Mouse (Mus musculus) CH12.LX (cell line): ENCODE measurements at regions not wholly inside any gene's neighbourhood (a gene's known extent, or its start where the extent isn't known, plus 50 kb on each side); places are given as distances from the start of the nearest gene placed in this dataset.

Source experiments
- DNase-seq: peaks from one replicate; pipeline ENCODE4 v3.0.0-alpha.2; 2013; ENCODE audit errors: extremely low read depth
- H3K27ac ChIP-seq: 2 replicates; pipeline ENCODE4 v1.5.1; 2012; ENCODE audit warnings: low read depth, mild to moderate bottlenecking, control low read depth, moderate library complexity; ENCODE audit not compliant: insufficient read depth
- H3K27me3 ChIP-seq: replicated peaks from 2 replicates; pipeline ENCODE3; 2012; ENCODE audit warnings: inconsistent platforms
- H3K36me3 ChIP-seq, 2 experiments: replicated peaks in 1 of 2; 2 replicates each; pipeline versions ENCODE3 to v1.6.1; 2012; ENCODE audit warnings: inconsistent platforms in 1 of 2, low read length in 1 of 2, mild to moderate bottlenecking in 1 of 2, mixed read lengths in 1 of 2, moderate library complexity in 1 of 2; ENCODE audit not compliant: control insufficient read depth in 1 of 2, insufficient read depth in 1 of 2
- H3K4me1 ChIP-seq, 2 experiments: 2 replicates each; pipeline ENCODE4 v1.6.1; 2012; ENCODE audit warnings: inconsistent platforms in 1 of 2, moderate library complexity in 1 of 2; ENCODE audit not compliant: insufficient read depth in 2 of 2, control insufficient read depth in 1 of 2
- H3K4me2 ChIP-seq: 2 replicates; pipeline ENCODE4 v1.6.1; 2012; ENCODE audit warnings: low read depth, mild to moderate bottlenecking, control low read depth; ENCODE audit not compliant: poor library complexity, insufficient read depth, severe bottlenecking
- H3K4me3 ChIP-seq, 3 experiments: fragments of 150-350 bp in 1 of 3; sonication (generic) in 1 of 3; replicated peaks in 1 of 3; 2 replicates each; pipeline versions ENCODE3 to v1.5.1; 2011 to 2012; ENCODE audit warnings: low read depth in 2 of 3, low read length in 2 of 3, mild to moderate bottlenecking in 2 of 3, moderate library complexity in 2 of 3, control low read depth in 1 of 3, improper control_type of control experiment in 1 of 3, inconsistent platforms in 1 of 3, mixed read lengths in 1 of 3; ENCODE audit not compliant: poor library complexity in 1 of 3
- H3K79me2 ChIP-seq: replicated peaks from 2 replicates; pipeline ENCODE4 v1.6.1; 2012; ENCODE audit warnings: mild to moderate bottlenecking, moderate library complexity; ENCODE audit not compliant: control insufficient read depth, poor library complexity, insufficient read depth, severe bottlenecking; ENCODE audit errors: extremely low read depth
- H3K9ac ChIP-seq: 2 replicates; pipeline ENCODE4 v1.6.1; 2012; ENCODE audit warnings: low read depth, mild to moderate bottlenecking, control low read depth, moderate library complexity; ENCODE audit not compliant: insufficient read depth
- H3K9me3 ChIP-seq: replicated peaks from 2 replicates; pipeline ENCODE3; 2012; ENCODE audit warnings: low read length, inconsistent platforms, mixed read lengths
- CHD1 ChIP-seq: IDR thresholded peaks from 2 replicates; pipeline ENCODE4 v1.6.1; 2012; ENCODE audit warnings: low read depth, low read length, improper control_type of control experiment, inconsistent platforms
- CTCF ChIP-seq, 2 experiments: IDR thresholded peaks in 1 of 2; conservative IDR thresholded peaks in 1 of 2; 2 replicates each; pipeline ENCODE4 v1.5.1; 2011 to 2012; ENCODE audit warnings: low read depth in 2 of 2, low read length in 2 of 2, improper control_type of control experiment in 1 of 2, inconsistent platforms in 1 of 2, mild to moderate bottlenecking in 1 of 2, moderate library complexity in 1 of 2
- ETS1 ChIP-seq: conservative IDR thresholded peaks from 2 replicates; pipeline ENCODE4 v1.6.1; 2012; ENCODE audit warnings: low read depth, mild to moderate bottlenecking, inconsistent platforms, low read length, improper control_type of control experiment, moderate library complexity
- HCFC1 ChIP-seq: IDR thresholded peaks from 2 replicates; pipeline ENCODE4 v1.6.1; 2012; ENCODE audit warnings: low read depth, mild to moderate bottlenecking, inconsistent platforms, low read length, improper control_type of control experiment
- IRF4 ChIP-seq: IDR thresholded peaks from 2 replicates; pipeline ENCODE4 v1.6.1; 2014; ENCODE audit warnings: low read depth, mild to moderate bottlenecking, inconsistent platforms, low read length, improper control_type of control experiment
- JUN ChIP-seq: IDR thresholded peaks from 2 replicates; pipeline ENCODE4 v1.6.1; 2011; ENCODE audit warnings: low read depth, mild to moderate bottlenecking, low read length, improper control_type of control experiment, moderate library complexity; ENCODE audit not compliant: insufficient read depth
- KAT2A ChIP-seq: IDR thresholded peaks from 2 replicates; pipeline ENCODE4 v1.6.1; 2012; ENCODE audit warnings: low read length, improper control_type of control experiment, inconsistent platforms; ENCODE audit not compliant: insufficient replicate concordance
- MYC ChIP-seq: IDR thresholded peaks from 2 replicates; pipeline ENCODE4 v1.6.1; 2011; ENCODE audit warnings: low read depth, mild to moderate bottlenecking, improper control_type of control experiment, low read length
- POLR2A ChIP-seq: IDR thresholded peaks from 2 replicates; pipeline ENCODE4 v1.6.1; 2011; ENCODE audit warnings: low read depth, mild to moderate bottlenecking, improper control_type of control experiment, low read length
- POLR2AphosphoS2 ChIP-seq: IDR thresholded peaks from 2 replicates; pipeline ENCODE4 v1.6.1; 2011; ENCODE audit warnings: low read depth, low read length, improper control_type of control experiment
- RAD21 ChIP-seq: IDR thresholded peaks from 2 replicates; pipeline ENCODE4 v1.6.1; 2011; ENCODE audit warnings: low read depth, mild to moderate bottlenecking, low read length, improper control_type of control experiment, moderate library complexity
- RCOR1 ChIP-seq: conservative IDR thresholded peaks from 2 replicates; pipeline ENCODE4 v1.6.1; 2012; ENCODE audit warnings: low read depth, mild to moderate bottlenecking, inconsistent platforms, low read length, improper control_type of control experiment
- SMC3 ChIP-seq: IDR thresholded peaks from 2 replicates; pipeline ENCODE4 v1.6.1; 2011; ENCODE audit warnings: low read depth, low read length, improper control_type of control experiment
- USF1 ChIP-seq: IDR thresholded peaks from 2 replicates; pipeline ENCODE4 v1.6.1; 2014; ENCODE audit warnings: low read depth, mild to moderate bottlenecking, inconsistent platforms, low read length, improper control_type of control experiment
- ZC3H11A ChIP-seq: IDR thresholded peaks from 2 replicates; pipeline ENCODE4 v1.6.1; 2012; ENCODE audit warnings: low read depth, mild to moderate bottlenecking, inconsistent platforms, low read length, improper control_type of control experiment
- dilution Hi-C: fragments of 300-500 bp; cut with MboI; formaldehyde crosslinking; loops from 2 replicates; pipeline ENCODE4 v1.14.3; 2020; ENCODE audit warnings: low sequenced_read_pairs; ENCODE audit not compliant: extremely low pct_unique_long_range_greater_than_20kb, extremely low pct_ligation_motif_present
- in situ Hi-C: fragments of 300-500 bp; cut with MboI; formaldehyde crosslinking; loops from 3 replicates; pipeline ENCODE4 v1.14.3; 2019; ENCODE audit warnings: low sequenced_read_pairs, low pct_ligation_motif_present, low pct_unique_long_range_greater_than_20kb, mixed read lengths

DNA sequence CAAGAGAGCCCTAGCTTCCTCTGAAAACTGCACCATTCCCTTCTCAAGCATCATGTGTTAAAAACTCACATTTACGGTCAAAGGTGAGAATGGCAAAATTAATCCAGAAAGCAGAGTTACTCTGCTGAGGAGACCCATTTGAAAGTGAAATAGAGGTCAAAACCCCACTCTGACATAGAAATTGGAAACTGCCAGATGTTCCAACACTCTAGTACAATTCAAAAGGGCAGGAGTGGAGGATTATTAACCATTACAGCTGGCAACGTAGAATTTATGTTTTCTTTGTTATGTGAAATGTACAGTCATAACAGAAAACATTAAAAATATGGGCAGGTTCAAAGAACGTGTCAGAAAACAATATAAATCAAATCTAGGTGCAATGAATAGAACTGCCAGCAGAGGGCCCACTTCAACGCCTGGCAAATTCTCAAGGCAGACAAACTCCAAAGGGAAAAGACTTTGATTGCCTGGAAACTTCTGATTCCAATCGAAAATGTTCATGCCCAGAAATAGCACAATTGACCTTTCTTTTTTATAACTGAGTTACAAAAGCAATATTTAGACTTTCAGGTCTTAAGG is 54.2 kb upstream of the Rfpl4b start:
- no peaks in the 10 kb centered on the region for H3K9me3 ChIP-seq
- TF ChIP-seq JUN (no peak), RAD21 (peak; percentile 70), USF1 (no peak), HCFC1 (no peak), SMC3 (peak; percentile 84), CTCF (conservative IDR thresholded peaks at IDR 0.05 in 1 of 2, IDR thresholded peaks at IDR 0.05 in 1 of 2; ENCODE audit: low read depth in 2 of 2, low read length in 2 of 2) (peak; percentile 56 to 80), IRF4 (0 out of 2 replicates have a peak, but pooled peaks have one; percentile 28), ZC3H11A (peak; percentile 26)
- TF ChIP-seq, all 38 proteins: peak for 5
- in situ Hi-C loops, result loop anchor here (10.0 kb wide), 1 partner anchor 189 kb away; no protein-coding TSS in a partner anchor
- Histone ChIP-seq H3K4me1 (peaks cover 0 to 12% of the 10 kb centered on the region in 2 experiments; a peak in 2 of 4 replicates), H3K79me2 (no peaks in the 10 kb centered on the region), H3K4me2 (0 out of 2 replicates have a peak overlapping the region, but pooled peaks have one; percentile 44), H3K36me3 (no peaks in the 10 kb centered on the region), H3K27ac (no peak overlapping the region), H3K4me3 (no peak overlapping the region), H3K27me3 (no peaks in the 10 kb centered on the region), H3K9ac (no peak overlapping the region)
- no peak for DNase-seq
- dilution Hi-C loops, result no loop called here

DNA sequence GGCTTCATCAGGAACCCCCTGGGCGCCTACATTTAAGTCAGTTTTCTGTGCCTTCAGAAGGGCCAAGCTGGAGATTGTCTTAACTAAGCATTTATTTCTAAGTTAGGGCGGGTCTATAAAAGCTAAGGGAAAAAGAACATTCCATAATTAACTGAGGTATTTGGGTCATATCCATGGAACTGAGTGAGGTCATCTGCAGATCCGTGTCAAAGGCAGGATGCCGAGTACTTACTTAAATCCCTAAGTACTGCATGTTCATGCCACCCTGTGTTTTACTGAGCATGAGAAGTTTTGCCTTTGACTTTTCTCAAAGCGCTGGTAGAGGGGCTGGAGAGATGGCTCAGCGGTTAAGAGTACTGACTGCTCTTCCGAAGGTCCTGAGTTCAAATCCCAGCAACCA is 57.7 kb upstream of the Rfpl4b start:
- Histone ChIP-seq H3K9me3 (no peaks in the 10 kb centered on the region), H3K27me3 (no peaks in the 10 kb centered on the region), H3K27ac (no peak overlapping the region), H3K36me3 (no peaks in the 10 kb centered on the region), H3K4me1 (peaks cover 0 to 27% of the 10 kb centered on the region in 2 experiments; a peak in 2 of 4 replicates), H3K4me3 (no peak overlapping the region), H3K4me2 (no peak overlapping the region), H3K79me2 (no peaks in the 10 kb centered on the region), H3K9ac (no peak overlapping the region)
- dilution Hi-C loops (no loop called here), in situ Hi-C loops (loop anchor here (10.0 kb wide), 1 partner anchor 186 kb away; no protein-coding TSS in a partner anchor)
- no peak for DNase-seq
- TF ChIP-seq KAT2A, result no peak
- TF ChIP-seq HCFC1, result no peak
- no peak for TF ChIP-seq RCOR1
- no peak for TF ChIP-seq POLR2AphosphoS2

DNA sequence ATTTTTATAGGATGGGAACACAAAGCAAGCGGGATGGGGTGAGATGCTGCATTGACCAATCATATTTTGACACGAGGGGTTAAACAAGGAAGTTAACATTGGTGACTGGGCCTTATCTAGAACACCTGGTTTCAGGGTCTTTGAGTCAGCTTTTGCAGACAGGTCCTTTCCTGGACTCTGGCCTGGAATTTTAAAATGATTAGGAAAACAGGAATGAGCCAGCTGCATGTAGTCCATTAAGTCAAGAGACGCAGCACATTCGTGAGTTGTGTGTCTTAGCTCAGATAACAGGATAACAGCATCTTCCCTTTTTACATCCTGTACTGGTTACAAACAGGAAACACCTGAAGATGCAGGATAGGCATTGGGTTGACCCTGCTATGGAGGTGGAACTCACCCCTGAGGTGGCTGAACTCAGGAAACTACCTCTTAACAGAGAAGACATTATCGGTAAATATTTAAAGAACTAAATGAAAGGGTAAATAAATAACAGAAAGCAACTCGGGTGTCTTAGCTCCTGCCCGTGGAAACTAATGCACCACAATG is 59.1 kb upstream of the Rfpl4b start:
- dilution Hi-C loops (no loop called here), in situ Hi-C loops (loop anchor here (10.0 kb wide), 1 partner anchor 154 kb away; no protein-coding TSS in a partner anchor)
- peaks cover 6 to 39% of the 10 kb centered on the region in 2 experiments; a peak in 2 of 4 replicates for H3K4me1 ChIP-seq
- no peak overlapping the region for H3K9ac ChIP-seq
- no peak overlapping the region for H3K4me3 ChIP-seq
- no peaks in the 10 kb centered on the region for H3K79me2 ChIP-seq
- TF ChIP-seq POLR2A (no peak), CTCF (conservative IDR thresholded peaks at IDR 0.05 in 1 of 2, IDR thresholded peaks at IDR 0.05 in 1 of 2; ENCODE audit: low read depth in 2 of 2, low read length in 2 of 2) (no peak), CHD1 (no peak), MYC (no peak), ETS1 (no peak)
- no peak overlapping the region for H3K4me2 ChIP-seq
- no peaks in the 10 kb centered on the region for H3K9me3 ChIP-seq
- H3K27ac ChIP-seq, result no peak overlapping the region
- no peaks in the 10 kb centered on the region for H3K27me3 ChIP-seq
- DNase-seq, result no peak
- H3K36me3 ChIP-seq, result no peaks in the 10 kb centered on the region
